Mouse (Mus musculus) stomach, postnatal 0 days (tissue): Measurements from ENCODE around the gene Slc39a8. TPM values are rescaled to one million over a fixed set of nuclear protein-coding genes. Genes with fewer than 3 reads are reported as not detected.
A peak's percentile ranks its signal among the peaks of the same experiment; 100 is the strongest.

Experiments
- ATAC-seq: fragments of 200-750 bp; cut with Nextera tagmentation; 2 replicates; pipeline ENCODE4 v1.8.0; 2017; ENCODE audit not compliant: low FRiP score, low TSS enrichment
- DNase-seq: peaks from one replicate; pipeline ENCODE4 v3.0.0-alpha.2; 2016; ENCODE audit warnings: low spot score
- H3K27ac ChIP-seq: fragments of 300-500 bp; sonication (generic); replicated peaks from 2 replicates; pipeline ENCODE4 v1.5.1; 2014; ENCODE audit warnings: mild to moderate bottlenecking, control low read depth
- H3K27me3 ChIP-seq: fragments of 300-500 bp; sonication (generic); 2 replicates; pipeline ENCODE4 v1.6.1; 2014; ENCODE audit warnings: low read length; ENCODE audit not compliant: control insufficient read depth, insufficient read depth
- H3K36me3 ChIP-seq: fragments of 300-500 bp; sonication (generic); 2 replicates; pipeline ENCODE4 v1.6.1; 2014; ENCODE audit warnings: low read length, mixed read lengths; ENCODE audit not compliant: control insufficient read depth, insufficient read depth
- H3K4me1 ChIP-seq: fragments of 300-500 bp; sonication (generic); replicated peaks from 2 replicates; pipeline ENCODE4 v1.6.1; 2014; ENCODE audit warnings: antibody characterized with exemption; ENCODE audit not compliant: control insufficient read depth, insufficient read depth
- H3K4me2 ChIP-seq: fragments of 300-500 bp; sonication (generic); replicated peaks from 2 replicates; pipeline ENCODE4 v1.6.1; 2014; ENCODE audit warnings: low read depth, mild to moderate bottlenecking, control low read depth, moderate library complexity
- H3K4me3 ChIP-seq: fragments of 300-500 bp; sonication (generic); 2 replicates; pipeline ENCODE4 v1.5.1; 2014; ENCODE audit warnings: low read depth, low read length, control low read depth
- H3K9ac ChIP-seq: fragments of 300-500 bp; sonication (generic); 2 replicates; pipeline ENCODE4 v1.6.1; 2014; ENCODE audit warnings: mild to moderate bottlenecking, low read length, control low read depth, mixed read lengths
- H3K9me3 ChIP-seq: fragments of 300-500 bp; sonication (generic); 2 replicates; pipeline ENCODE4 v1.6.1; 2016; ENCODE audit warnings: low read length; ENCODE audit not compliant: control insufficient read depth
- CTCF ChIP-seq: IDR thresholded peaks from 2 replicates; pipeline ENCODE4 v1.5.1; 2016; ENCODE audit warnings: antibody characterized with exemption, low read depth, mild to moderate bottlenecking, moderate library complexity
- EP300 ChIP-seq: optimal IDR thresholded peaks from 2 replicates; pipeline ENCODE3; 2016; ENCODE audit warnings: antibody characterized with exemption
- WGBS: fragments of 180-500 bp; shearing (Covaris S2); extraction: QIAGEN DNeasy Blood & Tissue Kit; methylation state at CpG from one replicate; pipeline ENCODE4 v1.1.7; 2014; 5-methylcytosine and 5-hydroxymethylcytosine counted together
- polyA plus RNA-seq: library from polyadenylated mRNA; unstranded; fragments of >200 nt; fragmentation: Nextera tagmentation; extraction: Ambion mirVana; gene quantifications from 2 replicates; pipeline ENCODE4 v1.2.1, GENCODE M21; 2015

Slc39a8 gene
- polyA plus RNA-seq, 1 experiment from 2014 or later, result 3.6 TPM

DNA sequence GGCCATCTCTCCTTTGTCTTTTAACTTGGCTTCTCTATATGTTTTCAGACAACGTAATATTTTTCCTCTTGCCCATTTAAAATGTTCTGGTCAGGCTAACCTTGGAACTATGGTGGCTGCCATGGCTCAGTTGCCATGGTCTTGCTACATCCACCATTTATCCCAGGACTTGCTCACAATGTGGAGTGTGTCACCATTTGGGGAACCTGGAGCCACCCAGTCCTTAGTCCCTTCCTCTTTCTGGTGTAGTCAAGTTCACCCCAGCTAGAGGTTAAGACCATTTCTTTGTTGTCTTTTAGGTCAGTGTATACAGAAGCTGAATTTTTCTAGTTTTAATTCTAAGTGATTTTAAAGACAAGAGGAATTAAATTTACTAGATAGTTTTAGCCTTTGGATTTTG, 80.7 kb downstream of the Slc39a8 start:
- no peak overlapping the region for H3K9ac ChIP-seq
- WGBS, result 89% methylated on average over 1 of the region's 1 CpGs
- no peak for TF ChIP-seq CTCF
- TF ChIP-seq EP300, result no peak
- no peaks in the 10 kb centered on the region for H3K9me3 ChIP-seq
- H3K4me3 ChIP-seq, result no peak overlapping the region
- H3K4me1 ChIP-seq, result no peaks in the 10 kb centered on the region
- DNase-seq, result no peak
- H3K36me3 ChIP-seq, result no peaks in the 10 kb centered on the region
- H3K4me2 ChIP-seq, result no peak overlapping the region
- H3K27me3 ChIP-seq, result no peaks in the 10 kb centered on the region
- H3K27ac ChIP-seq, result no peak overlapping the region
- ATAC-seq, result no peak

- Histone ChIP-seq H3K4me1 (no peaks in the 10 kb centered on the region), H3K9ac (no peak overlapping the region), H3K4me3 (no peak overlapping the region), H3K27ac (no peak overlapping the region), H3K36me3 (no peaks in the 10 kb centered on the region), H3K4me2 (no peak overlapping the region), H3K27me3 (no peaks in the 10 kb centered on the region), H3K9me3 (no peaks in the 10 kb centered on the region)
- WGBS, result 73% methylated on average over 3 of the region's 3 CpGs
- TF ChIP-seq CTCF, result no peak
- no peak for TF ChIP-seq EP300
- no peak for DNase-seq
- ATAC-seq, result no peak
Observed at GRCm38 (mm10) chr3:135907028-135907427, 81.9 kb downstream of the Slc39a8 start.

DNA sequence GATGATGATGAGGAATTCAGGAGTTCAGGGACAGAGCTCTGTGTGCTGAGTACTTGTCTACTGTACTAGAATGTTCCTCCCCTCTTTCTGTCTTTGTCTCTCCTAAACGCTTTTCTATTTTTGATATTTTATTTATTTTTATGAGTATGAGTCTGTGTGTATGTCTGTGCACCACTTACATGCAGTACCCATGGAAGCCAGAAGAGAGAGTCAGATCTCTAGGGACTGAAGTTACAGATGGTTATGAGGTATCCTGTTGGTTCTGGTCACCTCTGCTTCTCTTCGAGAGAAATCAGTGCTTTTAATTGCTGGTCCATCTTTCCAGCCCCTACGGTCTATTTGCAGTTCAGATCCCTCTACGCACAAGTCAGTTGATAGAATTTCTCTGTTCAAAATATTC, 90.9 kb downstream of the Slc39a8 start:
- Histone ChIP-seq H3K4me1 (no peaks in the 10 kb centered on the region), H3K27me3 (no peaks in the 10 kb centered on the region), H3K4me2 (no peak overlapping the region), H3K27ac (no peak overlapping the region), H3K4me3 (no peak overlapping the region), H3K9ac (no peak overlapping the region), H3K9me3 (no peaks in the 10 kb centered on the region), H3K36me3 (no peaks in the 10 kb centered on the region)
- TF ChIP-seq CTCF (peak; percentile 31), EP300 (no peak)
- ATAC-seq (no peak), DNase-seq (no peak)
- WGBS, result 89% methylated on average over 4 of the region's 4 CpGs

- no peak overlapping the region for H3K27ac ChIP-seq
- no peaks in the 10 kb centered on the region for H3K27me3 ChIP-seq
- WGBS, result 66% methylated on average over 5 of the region's 5 CpGs
- no peak overlapping the region for H3K4me2 ChIP-seq
- H3K4me3 ChIP-seq, result no peak overlapping the region
- no peak for ATAC-seq
- no peaks in the 10 kb centered on the region for H3K9me3 ChIP-seq
- no peak overlapping the region for H3K9ac ChIP-seq
- no peaks in the 10 kb centered on the region for H3K36me3 ChIP-seq
- H3K4me1 ChIP-seq, result no peaks in the 10 kb centered on the region
- TF ChIP-seq CTCF (no peak), EP300 (no peak)
- DNase-seq, result no peak
Observed at GRCm38 (mm10) chr3:135918566-135919180, 93.6 kb downstream of the Slc39a8 start.

GRCm38 (mm10) chr3:135919305-135919704, 94.2 kb downstream of the Slc39a8 start:
- H3K4me2 ChIP-seq, result no peak overlapping the region
- H3K36me3 ChIP-seq, result no peaks in the 10 kb centered on the region
- no peak overlapping the region for H3K27ac ChIP-seq
- no peak for TF ChIP-seq EP300
- no peaks in the 10 kb centered on the region for H3K27me3 ChIP-seq
- H3K9me3 ChIP-seq, result no peaks in the 10 kb centered on the region
- DNase-seq (no peak), ATAC-seq (no peak)
- no peak overlapping the region for H3K4me3 ChIP-seq
- H3K4me1 ChIP-seq, result no peaks in the 10 kb centered on the region
- 67% methylated on average over 4 of the region's 4 CpGs for WGBS
- no peak overlapping the region for H3K9ac ChIP-seq

GRCm38 (mm10) chr3:135926729-135927128, 101.7 kb downstream of the Slc39a8 start:
- no peaks in the 10 kb centered on the region for H3K4me1 ChIP-seq
- H3K9me3 ChIP-seq, result no peaks in the 10 kb centered on the region
- WGBS, result 23% methylated on average over 1 of the region's 1 CpGs
- H3K27ac ChIP-seq, result no peak overlapping the region
- DNase-seq, result no peak
- no peak overlapping the region for H3K9ac ChIP-seq
- ATAC-seq, result no peak
- no peak overlapping the region for H3K4me3 ChIP-seq
- no peaks in the 10 kb centered on the region for H3K36me3 ChIP-seq
- no peak overlapping the region for H3K4me2 ChIP-seq
- no peaks in the 10 kb centered on the region for H3K27me3 ChIP-seq
- no peak for TF ChIP-seq EP300
- TF ChIP-seq CTCF, result peak; percentile 30; the same call in 1 of the 2 replicates
